Mouse (Mus musculus) cerebellum, adult 11-12 months (tissue): ENCODE results near the gene Ankrd33.
"Not testable (repeated sequence)": the region's sequence is repeated elsewhere in the genome, so short reads cannot be mapped to it uniquely, and the experiment has no call there.

Experiments used
- DNase-seq: peaks from one replicate; pipeline ENCODE4 v3.0.0; 2022

Gene Ankrd33

GRCm38 (mm10) chr15:101088291-101088690, 27.3 kb upstream of the Ankrd33 start:
- no peak for DNase-seq

DNA sequence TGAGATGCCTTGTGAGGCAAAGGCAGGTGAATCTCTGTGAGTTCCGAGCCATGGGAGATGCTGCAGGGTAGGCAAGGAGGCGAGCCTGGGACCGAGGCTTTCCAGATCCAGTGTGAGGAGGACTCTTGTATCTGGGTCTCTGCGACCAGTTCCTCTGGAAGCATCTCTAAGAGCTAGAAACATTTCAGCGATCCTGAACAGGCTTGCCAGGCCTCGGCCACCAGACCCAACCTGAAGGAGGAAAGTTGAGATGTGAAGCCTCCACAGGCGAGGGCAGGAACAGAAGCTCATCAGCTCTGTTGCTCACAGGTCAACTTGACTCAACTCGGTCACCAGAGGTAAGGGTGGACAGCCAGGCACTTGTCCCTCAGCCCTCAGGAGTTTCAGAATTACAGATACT, 24.0 kb upstream of the Ankrd33 start:
- DNase-seq: no peak

DNA sequence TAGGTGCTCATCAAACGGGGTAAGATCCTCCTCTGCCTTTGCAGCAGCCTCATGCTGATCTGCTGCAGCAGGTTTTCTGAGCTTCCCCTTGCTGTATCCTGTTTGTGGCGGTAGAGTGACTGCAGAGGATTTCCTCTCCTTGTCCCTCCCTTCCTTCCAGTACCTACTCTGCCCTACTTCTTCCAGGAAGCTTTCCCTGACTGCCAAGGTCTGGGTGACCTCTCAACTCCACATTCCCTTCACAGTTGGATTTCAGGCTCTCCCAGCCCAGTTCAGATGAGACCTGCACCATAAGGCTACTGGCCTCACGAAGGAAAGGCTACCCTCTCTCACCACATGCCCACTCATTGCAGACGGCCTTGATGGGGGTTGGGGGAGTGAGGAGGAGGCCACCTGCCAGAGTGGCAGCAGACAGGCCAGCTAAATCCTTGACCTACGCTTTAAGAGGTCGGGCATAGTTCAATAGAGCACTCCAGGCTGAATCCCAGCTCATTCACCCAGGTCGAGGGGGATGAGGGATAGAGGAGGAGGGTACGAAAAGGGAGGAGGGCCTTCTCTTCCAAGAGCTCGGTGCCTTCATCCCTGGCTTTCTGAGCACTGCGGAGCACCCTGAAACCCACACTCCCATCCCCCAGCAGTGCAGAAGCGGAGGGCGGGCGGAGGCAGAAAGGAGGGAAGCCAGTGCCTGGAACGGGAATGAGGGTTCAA, 23.3 kb upstream of the Ankrd33 start:
- DNase-seq: no peak

DNA sequence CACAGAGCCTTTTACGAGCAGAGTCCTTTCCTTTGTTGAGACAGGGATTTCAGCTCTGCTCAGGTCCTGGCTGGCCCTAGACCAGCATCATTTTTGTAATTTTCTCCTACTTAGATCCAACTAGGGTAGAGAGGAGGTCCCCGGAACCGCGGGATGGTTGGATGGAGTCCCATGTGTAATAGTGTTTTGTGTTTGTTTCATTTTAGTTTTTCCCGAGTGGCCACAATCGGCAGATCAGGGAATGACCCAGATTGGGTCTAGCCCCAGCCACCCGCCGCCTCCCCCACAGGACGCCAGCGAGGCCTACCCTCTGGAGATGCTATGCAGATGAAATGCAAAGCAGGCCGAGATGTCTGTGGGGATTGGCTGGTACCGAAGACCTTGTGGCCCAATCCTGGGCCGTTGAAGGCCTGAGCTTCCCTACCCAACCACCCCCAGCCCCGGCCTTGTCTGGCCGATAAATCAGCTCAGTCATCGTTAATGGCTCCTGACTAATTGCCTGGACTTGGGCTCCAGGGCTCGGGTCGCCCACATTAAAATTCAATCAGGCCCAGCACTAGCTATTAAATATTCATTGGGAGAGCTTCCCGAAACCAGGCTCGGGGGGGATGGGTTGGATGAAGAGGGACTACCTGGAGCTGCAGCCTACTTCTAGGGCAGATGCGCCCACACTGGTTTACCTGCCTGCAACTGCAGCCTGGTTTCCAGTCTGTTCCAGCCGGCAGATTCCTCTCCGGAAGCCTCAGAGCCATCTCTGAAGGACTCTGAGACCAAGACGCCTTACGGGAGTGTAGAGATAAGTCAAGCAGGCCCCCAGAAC, 22.5 kb upstream of the Ankrd33 start:
- peak; percentile 42 for DNase-seq

GRCm38 (mm10) chr15:101093988-101094387, 21.6 kb upstream of the Ankrd33 start:
- DNase-seq: no peak

DNA sequence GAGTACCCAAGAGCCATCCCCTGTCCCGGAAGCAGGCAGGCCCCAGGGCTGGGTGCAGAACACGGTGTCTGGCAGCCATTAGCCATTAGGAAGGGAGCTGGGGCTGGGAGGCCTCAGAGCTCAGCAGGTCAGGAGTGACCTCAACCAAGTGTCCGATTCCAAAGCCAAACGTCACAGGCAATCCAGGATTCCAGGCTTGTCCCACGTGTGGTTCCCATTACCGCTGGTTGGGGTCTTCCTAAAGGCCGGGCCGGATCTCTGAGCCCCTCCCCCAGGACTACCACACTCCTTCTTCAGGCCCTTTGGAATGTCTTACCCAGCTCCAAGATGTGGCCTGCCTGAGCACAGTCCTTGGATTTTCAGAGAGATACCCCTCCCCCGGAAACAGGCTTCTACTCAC, 20.6 kb upstream of the Ankrd33 start:
- DNase-seq: no peak

DNA sequence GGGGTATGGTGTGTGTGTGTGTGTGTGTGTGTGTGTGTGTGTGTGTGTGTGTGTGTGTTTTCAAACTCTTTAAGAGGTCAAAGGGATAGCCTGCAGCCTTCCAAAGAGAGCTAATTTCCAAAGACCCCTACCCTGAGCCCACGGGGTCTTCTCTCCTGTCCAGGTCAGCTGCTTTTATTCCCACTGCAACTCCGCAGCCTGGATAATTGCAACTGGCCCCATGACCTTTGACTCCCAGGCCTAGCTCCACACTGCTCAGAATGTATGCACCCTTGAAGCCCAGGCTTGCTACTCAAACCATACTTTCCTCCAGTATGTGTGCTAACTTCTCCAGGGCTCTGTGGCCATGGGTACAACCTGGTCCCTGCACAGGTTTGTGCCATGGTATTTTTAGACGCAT, 20.2 kb upstream of the Ankrd33 start:
- no peak for DNase-seq

DNA sequence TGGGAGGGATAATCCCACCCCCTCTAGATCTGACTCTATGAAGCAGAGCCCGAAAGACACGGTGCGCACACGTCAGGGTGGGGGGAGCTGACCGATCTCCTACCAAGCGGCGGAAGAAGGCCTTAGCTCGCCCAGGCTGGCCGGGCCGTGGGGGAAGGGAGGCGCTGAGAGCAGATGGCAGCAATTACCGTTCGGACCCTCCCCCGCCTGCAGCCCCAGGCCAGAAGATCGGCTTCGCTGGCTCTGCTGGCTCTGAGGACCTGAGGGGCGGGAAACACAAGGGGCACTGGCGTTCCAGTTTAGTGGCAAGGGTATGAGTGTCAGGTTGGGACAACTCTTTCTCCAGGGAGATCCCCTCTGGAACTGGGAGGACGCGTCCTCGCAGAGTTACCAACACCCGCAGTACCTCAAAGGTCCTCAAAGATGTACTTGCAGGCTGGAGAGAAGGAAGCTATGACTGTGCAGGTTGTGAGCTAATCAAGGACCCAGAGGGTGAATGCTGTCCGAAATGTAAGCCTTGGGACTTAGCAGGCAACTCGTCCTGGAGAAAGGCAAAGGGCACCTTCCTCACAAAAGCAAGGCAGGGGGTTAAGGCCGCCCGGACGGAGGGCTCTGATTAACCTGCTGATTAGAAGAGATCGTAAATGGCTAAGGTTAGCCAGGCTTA, 17.4 kb upstream of the Ankrd33 start:
- DNase-seq: no peak

DNA sequence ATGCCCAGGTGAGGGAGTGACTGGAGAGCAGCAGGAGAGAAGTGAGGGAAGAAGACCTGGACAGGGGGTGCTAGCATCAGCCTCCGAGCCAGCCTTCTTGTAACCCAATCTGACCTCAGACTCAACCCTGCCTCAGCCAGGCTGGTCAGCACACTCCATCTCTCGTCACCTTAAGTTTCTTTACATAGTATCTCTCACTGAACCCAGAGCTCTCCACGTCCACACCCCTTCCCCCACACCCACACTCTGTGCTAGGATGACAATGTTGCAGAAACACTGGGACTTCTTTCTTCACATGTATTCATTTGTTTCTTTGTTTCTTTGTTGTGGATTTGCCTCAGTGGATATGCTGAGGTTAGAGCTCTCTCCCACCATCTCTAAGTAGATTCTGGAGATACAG, 14.6 kb upstream of the Ankrd33 start:
- DNase-seq: no peak

DNA sequence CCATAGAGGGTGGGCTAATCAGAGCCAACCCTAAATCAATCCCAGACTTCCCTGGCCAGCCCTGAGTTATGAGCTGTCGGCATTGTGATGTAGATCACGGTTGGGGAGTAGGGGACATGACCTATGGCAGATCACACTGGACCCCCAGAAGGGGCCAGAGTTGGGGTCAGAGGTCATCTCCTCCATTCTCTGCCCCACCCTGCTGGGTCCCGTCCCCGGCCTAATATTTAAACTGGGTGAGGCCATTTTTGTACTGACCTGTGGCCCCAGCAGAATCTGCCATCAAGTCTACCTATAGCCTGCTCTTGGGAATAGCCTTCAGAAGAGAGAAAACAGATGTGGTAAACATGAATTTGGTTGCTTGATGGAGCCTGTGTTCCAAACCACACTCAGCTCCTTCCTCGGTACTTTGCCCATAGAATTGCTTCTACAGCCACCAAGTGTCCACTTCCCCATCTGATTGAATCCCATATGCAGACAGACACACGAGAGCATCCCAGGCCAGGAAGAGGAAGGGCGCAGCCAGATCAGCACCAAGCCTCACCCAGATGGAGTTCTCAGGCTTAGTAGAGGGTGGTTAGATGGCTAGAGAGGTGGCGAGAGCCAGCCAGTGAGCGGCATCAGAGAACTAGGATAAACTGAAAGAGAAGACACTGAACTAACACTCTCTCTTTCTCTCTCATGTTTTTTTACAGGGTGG, 11.8 kb upstream of the Ankrd33 start:
- DNase-seq: no peak

GRCm38 (mm10) chr15:101105496-101105994, 10.0 kb upstream of the Ankrd33 start:
- DNase-seq: peak; percentile 58

- DNase-seq: no peak
These were observed 9.5 kb upstream of the Ankrd33 start for GRCm38 (mm10) chr15:101106011-101106410.

GRCm38 (mm10) chr15:101107906-101108671, 7.5 kb upstream of the Ankrd33 start:
- no peak for DNase-seq

DNA sequence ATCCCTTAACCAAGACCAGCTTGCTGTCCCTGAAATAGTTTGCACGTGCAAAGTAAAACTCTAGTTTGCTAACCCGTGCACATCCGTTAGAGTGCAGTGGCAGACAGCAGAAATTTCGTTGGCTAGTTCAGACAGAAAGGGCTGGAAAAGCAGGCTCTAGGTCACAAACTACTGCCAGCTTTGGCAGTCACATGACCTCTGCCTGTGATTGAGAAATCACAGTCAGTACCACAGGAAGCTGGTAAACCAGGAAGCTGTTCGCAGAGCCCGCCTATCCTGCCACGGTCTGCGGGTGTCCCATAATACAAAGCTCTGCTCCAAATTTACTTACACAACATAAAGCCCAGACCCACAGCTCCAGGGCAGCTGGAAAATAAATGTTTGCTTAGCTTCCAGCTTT, 2.4 kb upstream of the Ankrd33 start:
- no peak for DNase-seq

- not testable (repeated sequence) for DNase-seq
These were observed 1.8 kb upstream of the Ankrd33 start for GRCm38 (mm10) chr15:101113778-101114177.

DNA sequence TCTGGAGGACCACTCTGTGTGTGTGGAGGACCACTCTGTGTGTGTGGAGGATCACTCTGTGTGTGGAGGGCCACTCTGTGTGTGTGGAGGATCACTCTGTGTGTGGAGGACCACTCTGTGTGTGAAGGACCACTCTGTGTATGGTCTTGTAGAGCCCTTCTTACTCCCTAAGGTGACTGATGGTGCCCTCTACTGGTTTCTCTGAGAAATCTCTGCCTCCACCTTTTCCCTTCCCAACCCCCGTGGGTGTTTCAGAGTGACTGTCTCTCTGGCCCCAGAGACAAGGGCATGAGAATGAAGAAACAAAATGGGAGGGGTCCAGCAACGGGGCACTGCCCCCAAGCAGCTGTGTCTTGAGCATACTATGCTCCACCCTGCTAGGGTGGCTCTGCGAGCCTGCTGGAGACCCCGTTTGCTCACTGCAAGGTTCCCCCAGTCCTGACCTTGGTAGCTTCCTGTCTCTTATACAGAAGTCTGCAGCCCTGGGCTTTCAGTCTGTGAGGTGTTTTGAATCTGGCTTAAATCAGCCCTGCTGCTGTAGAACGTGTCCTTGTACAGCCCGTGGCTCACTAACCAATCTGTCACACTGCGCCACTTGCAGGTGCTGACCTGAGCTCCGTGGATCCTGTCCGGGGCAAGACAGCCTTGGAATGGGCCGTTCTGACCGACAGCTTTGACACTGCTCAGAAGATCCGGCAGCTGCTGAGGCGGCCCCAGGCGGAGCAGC, 3.0 kb downstream of the Ankrd33 start:
- DNase-seq: no peak

DNA sequence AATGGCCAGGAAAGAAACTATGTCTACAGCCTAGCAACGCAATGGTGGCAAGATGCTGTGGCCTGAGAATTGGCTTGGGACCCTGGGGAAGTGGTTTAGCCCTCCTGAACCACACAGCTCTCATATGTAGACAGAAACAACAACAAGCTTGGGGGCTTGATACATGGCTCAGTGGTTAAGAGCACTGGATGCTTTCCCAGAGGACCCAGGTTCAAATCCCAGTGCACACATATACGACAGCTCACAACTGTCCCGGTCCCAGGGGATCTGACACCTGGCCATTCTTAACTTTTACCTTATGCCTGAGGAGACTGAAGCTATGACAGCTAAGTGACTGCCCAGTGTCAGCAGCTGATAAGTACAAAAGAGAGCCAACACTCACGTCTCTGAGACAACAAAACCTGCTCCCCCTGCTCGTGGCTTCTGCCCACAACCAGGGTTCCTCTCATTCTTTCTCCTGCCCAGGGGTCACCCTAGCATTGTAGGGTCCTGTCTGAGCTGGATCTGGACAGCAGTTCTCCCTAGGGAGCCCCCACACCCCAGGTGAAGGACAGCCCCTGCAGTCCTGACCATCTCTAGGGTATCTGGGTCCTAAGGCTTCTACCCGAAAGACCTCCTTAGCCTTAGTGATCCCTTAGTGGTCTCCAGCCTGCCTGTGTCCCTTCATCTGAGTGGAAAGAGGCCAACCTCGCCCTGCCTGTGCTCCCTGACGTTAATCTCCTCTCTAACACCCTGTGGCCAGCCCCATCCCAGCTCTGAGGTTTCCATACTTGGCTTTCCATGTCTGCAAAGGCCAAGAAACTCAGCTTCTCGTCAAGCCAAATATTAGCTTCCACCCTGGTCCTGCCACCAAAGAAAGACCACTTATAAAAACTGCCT, 6.1 kb downstream of the Ankrd33 start:
- no peak for DNase-seq

- DNase-seq: no peak
These were observed 6.7 kb downstream of the Ankrd33 start for GRCm38 (mm10) chr15:101122290-101122589.

GRCm38 (mm10) chr15:101123202-101123601, 7.6 kb downstream of the Ankrd33 start:
- no peak for DNase-seq

DNA sequence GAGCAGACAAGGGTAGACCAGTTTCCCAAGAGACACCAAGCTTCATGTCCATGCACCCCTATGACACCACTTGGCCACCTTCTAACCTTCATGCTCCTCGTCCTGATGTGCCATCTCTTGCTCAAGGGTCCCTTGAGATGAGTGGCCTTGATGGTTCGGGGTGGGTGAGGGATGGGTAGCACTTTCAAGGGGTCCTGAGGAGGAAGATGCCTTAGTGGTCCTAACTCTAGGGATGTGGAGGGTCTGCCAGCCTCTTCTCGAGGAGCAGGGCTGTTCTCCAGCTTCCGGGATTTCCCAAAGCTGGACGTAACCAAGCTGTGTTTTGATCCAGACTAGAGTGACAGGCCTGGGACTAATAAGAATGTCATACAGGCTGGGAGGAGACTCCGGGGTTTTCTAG, 10.0 kb downstream of the Ankrd33 start:
- DNase-seq: no peak
